ENCODE assay signal across 8 mouse cellular contexts in genomic region chr4:116995798-116996135, GRCm38 (mm10). TPM values are rescaled to one million over a fixed set of nuclear protein-coding genes. Genes with fewer than 3 reads are reported as not detected.
DNase-seq lines count a peak whose midpoint lies in the region; ATAC-seq lines count a peak whose summit lies in the region.

No protein-coding gene starts in this region.

- H3K4me2 ChIP-seq in forebrain, embryonic 14.5 days (ENCODE audit: low read length): peak overlapping the region; percentile 97
- H3K4me2 ChIP-seq in intestine, embryonic 15.5 days (replicated peaks): peak overlapping the region; percentile 96
- H3K4me2 ChIP-seq in liver, embryonic 15.5 days: peak overlapping the region; percentile 85
- H3K4me2 ChIP-seq in neural tube, embryonic 11.5 days (ENCODE audit: low read depth): peak overlapping the region; percentile 99

- H3K4me3 ChIP-seq in forebrain, embryonic 14.5 days (ENCODE audit: low read depth, low read length): peak overlapping the region; percentile 95
- peak overlapping the region; percentile 99 for H3K4me3 ChIP-seq in intestine, embryonic 15.5 days (replicated peaks)
- H3K4me3 ChIP-seq in liver, embryonic 15.5 days (replicated peaks): peak overlapping the region; percentile 98
- H3K4me3 ChIP-seq in neural tube, embryonic 11.5 days (ENCODE audit: low read depth, low read length): peak overlapping the region; percentile 98

- H3K4me1 ChIP-seq in forebrain, embryonic 14.5 days (ENCODE audit: control insufficient read depth, insufficient read depth, low read length): peaks cover 16% of the 10 kb centered on the region
- H3K4me1 ChIP-seq in intestine, embryonic 15.5 days (replicated peaks): peaks cover 28% of the 10 kb centered on the region
- H3K4me1 ChIP-seq in liver, embryonic 15.5 days (replicated peaks): peaks cover 53% of the 10 kb centered on the region
- peaks cover 17% of the 10 kb centered on the region for H3K4me1 ChIP-seq in neural tube, embryonic 11.5 days (ENCODE audit: control insufficient read depth, insufficient read depth, low read length)

- ATAC-seq in CD4-positive, CD25-positive, alpha-beta regulatory T cell, adult 4 months: no peak
- 0 out of 2 replicates have a peak, but pooled peaks have one; percentile 0 for ATAC-seq in forebrain, embryonic 14.5 days
- peak; percentile 71 for ATAC-seq in intestine, embryonic 15.5 days
- ATAC-seq in liver, embryonic 15.5 days (ENCODE audit: insufficient read depth): 0 out of 2 replicates have a peak, but pooled peaks have one; percentile 0
- ATAC-seq in neural tube, embryonic 11.5 days (ENCODE audit: insufficient read depth, low FRiP score, low TSS enrichment): no peak; the same call in 1 of the 2 replicates

- H3K9ac ChIP-seq in forebrain, embryonic 14.5 days (ENCODE audit: low read length): peak overlapping the region; percentile 89
- peak overlapping the region; percentile 85 for H3K9ac ChIP-seq in intestine, embryonic 15.5 days
- H3K9ac ChIP-seq in liver, embryonic 15.5 days: peak overlapping the region; percentile 96
- H3K9ac ChIP-seq in neural tube, embryonic 11.5 days (ENCODE audit: low read length): peak overlapping the region; percentile 84

- no peaks in the 10 kb centered on the region for H3K9me3 ChIP-seq in forebrain, embryonic 14.5 days (replicated peaks; ENCODE audit: control insufficient read depth, low read length)
- no peaks in the 10 kb centered on the region for H3K9me3 ChIP-seq in intestine, embryonic 15.5 days
- H3K9me3 ChIP-seq in liver, embryonic 15.5 days (replicated peaks): no peaks in the 10 kb centered on the region
- H3K9me3 ChIP-seq in neural tube, embryonic 11.5 days (ENCODE audit: control insufficient read depth, low read length): no peaks in the 10 kb centered on the region

- H3K27ac ChIP-seq in forebrain, embryonic 14.5 days (ENCODE audit: low read depth, low read length): peak overlapping the region; percentile 82; the same call in 1 of the 2 replicates
- H3K27ac ChIP-seq in intestine, embryonic 15.5 days: peak overlapping the region; percentile 80; the same call in 1 of the 2 replicates
- peak overlapping the region; percentile 91 for H3K27ac ChIP-seq in liver, embryonic 15.5 days (replicated peaks)
- peak overlapping the region; percentile 82; the same call in 1 of the 2 replicates for H3K27ac ChIP-seq in neural tube, embryonic 11.5 days (ENCODE audit: low read depth, low read length)

- whole genome bisulfite sequencing in forebrain, embryonic 14.5 days: 1% methylated on average over 16 of the region's 16 CpGs
- under 1% methylated on average over 16 of the region's 16 CpGs for WGBS in intestine, embryonic 15.5 days
- under 1% methylated on average over 16 of the region's 16 CpGs for WGBS in liver, embryonic 15.5 days (ENCODE audit: insufficient replicate concordance)
- WGBS in neural tube, embryonic 11.5 days: 0% methylated on average over 16 of the region's 16 CpGs

- no peaks in the 10 kb centered on the region for H3K27me3 ChIP-seq in forebrain, embryonic 14.5 days (replicated peaks; ENCODE audit: control insufficient read depth, insufficient read depth, low read length)
- H3K27me3 ChIP-seq in intestine, embryonic 15.5 days (replicated peaks): no peaks in the 10 kb centered on the region
- H3K27me3 ChIP-seq in liver, embryonic 15.5 days: no peaks in the 10 kb centered on the region
- no peaks in the 10 kb centered on the region for H3K27me3 ChIP-seq in neural tube, embryonic 11.5 days (ENCODE audit: control insufficient read depth, insufficient read depth, low read length)

- H3K36me3 ChIP-seq in forebrain, embryonic 14.5 days (ENCODE audit: control insufficient read depth, insufficient read depth, low read length): peaks cover 23% of the 10 kb centered on the region
- H3K36me3 ChIP-seq in intestine, embryonic 15.5 days: peaks cover 3% of the 10 kb centered on the region; the same call in 1 of the 2 replicates
- peaks cover 60% of the 10 kb centered on the region for H3K36me3 ChIP-seq in liver, embryonic 15.5 days (replicated peaks)
- peaks cover 2% of the 10 kb centered on the region; the same call in 1 of the 2 replicates for H3K36me3 ChIP-seq in neural tube, embryonic 11.5 days (ENCODE audit: control insufficient read depth, insufficient read depth, low read length)

- DNase-seq in CD4-positive, CD25-positive, alpha-beta regulatory T cell, adult 2 months (ENCODE audit: low read depth, low spot score): peak; percentile 59
- peak; percentile 77 for DNase-seq in cerebellum, adult 11-12 months
- peak; percentile 40 for DNase-seq in forebrain, embryonic 14.5 days (ENCODE audit: low spot score)
- DNase-seq in neural tube, embryonic 11.5 days (ENCODE audit: low spot score): peak; percentile 51
- DNase-seq in thymus, postnatal 25 days: peak; percentile 42

RNA-seq across cellular contexts. Expression of gene Hectd3, which starts 0.7 kb away (rescaled TPM):
- 1 to 10 TPM; 8.8 to 8.9 TPM for polyA plus RNA-seq in CD4-positive, CD25-positive, alpha-beta regulatory T cell, adult 4 months (2017; shearing (Covaris generic))
- 13.1 and 15.3 TPM in 2 replicates for polyA plus RNA-seq in forebrain, embryonic 14.5 days (2014; fragmentation: Nextera tagmentation; extraction: Ambion mirVana)
- 12.6 TPM in 2 replicates for polyA plus RNA-seq in intestine, embryonic 15.5 days (2015; fragmentation: Nextera tagmentation; extraction: Ambion mirVana)
- 8.1 and 8.3 TPM in 2 replicates for polyA plus RNA-seq in liver, embryonic 15.5 days (2015; fragmentation: Nextera tagmentation; extraction: Ambion mirVana)
- polyA plus RNA-seq in neural tube, embryonic 11.5 days (2014; fragmentation: Nextera tagmentation; extraction: Ambion mirVana): 12.9 and 14.7 TPM in 2 replicates

RNA-seq across cellular contexts. Expression of gene Urod, which starts 1.6 kb away (rescaled TPM):
- 10 to 100 TPM; 74.1 to 89.7 TPM for polyA plus RNA-seq in CD4-positive, CD25-positive, alpha-beta regulatory T cell, adult 4 months (2017; shearing (Covaris generic))
- polyA plus RNA-seq in forebrain, embryonic 14.5 days (2014; fragmentation: Nextera tagmentation; extraction: Ambion mirVana): 66.1 and 70.3 TPM in 2 replicates
- polyA plus RNA-seq in intestine, embryonic 15.5 days (2015; fragmentation: Nextera tagmentation; extraction: Ambion mirVana): 68.7 and 75.4 TPM in 2 replicates
- 579 and 584 TPM in 2 replicates for polyA plus RNA-seq in liver, embryonic 15.5 days (2015; fragmentation: Nextera tagmentation; extraction: Ambion mirVana)
- polyA plus RNA-seq in neural tube, embryonic 11.5 days (2014; fragmentation: Nextera tagmentation; extraction: Ambion mirVana): 89.8 and 99.2 TPM in 2 replicates

RNA-seq across cellular contexts. Expression of gene Eif2b3, which starts 23.4 kb away (rescaled TPM):
- polyA plus RNA-seq in CD4-positive, CD25-positive, alpha-beta regulatory T cell, adult 4 months (2017; shearing (Covaris generic)): 10 to 100 TPM; 33.7 to 39.2 TPM
- polyA plus RNA-seq in forebrain, embryonic 14.5 days (2014; fragmentation: Nextera tagmentation; extraction: Ambion mirVana): 47.5 and 51.4 TPM in 2 replicates
- polyA plus RNA-seq in intestine, embryonic 15.5 days (2015; fragmentation: Nextera tagmentation; extraction: Ambion mirVana): 32.2 and 37.7 TPM in 2 replicates
- polyA plus RNA-seq in liver, embryonic 15.5 days (2015; fragmentation: Nextera tagmentation; extraction: Ambion mirVana): 22.9 and 23.3 TPM in 2 replicates
- polyA plus RNA-seq in neural tube, embryonic 11.5 days (2014; fragmentation: Nextera tagmentation; extraction: Ambion mirVana): 48.1 and 52.5 TPM in 2 replicates

Comparison
In these comparisons a context has a peak if more than half of its experiments do, and no peak if none do; other contexts are left out.
1. ATAC-seq: peak in forebrain, embryonic 14.5 days (single experiment), intestine, embryonic 15.5 days (single experiment) and liver, embryonic 15.5 days (single experiment); none in CD4-positive, CD25-positive, alpha-beta regulatory T cell, adult 4 months (single experiment) and neural tube, embryonic 11.5 days (single experiment).
2. Peak in every context shown above with its lines, with median percentiles within 50 percentile points of each other: DNase-seq, H3K27ac ChIP-seq, H3K4me2 ChIP-seq, H3K4me3 ChIP-seq and H3K9ac ChIP-seq.